Mouse (Mus musculus) embryonic facial prominence, embryonic 11.5 days (tissue): ENCODE results near the gene Exoc4. TPM values are rescaled to one million over a fixed set of nuclear protein-coding genes. Genes with fewer than 3 reads are reported as not detected.

Source experiments
- ATAC-seq: fragments of 200-750 bp; cut with Nextera tagmentation; replicated peaks from 2 replicates; pipeline ENCODE4 v1.8.0; 2017; ENCODE audit warnings: low read depth; ENCODE audit not compliant: insufficient number of reproducible peaks, low FRiP score, low TSS enrichment
- DNase-seq: peaks from one replicate; pipeline ENCODE4 v3.0.0-alpha.2; 2015; ENCODE audit warnings: low spot score
- H3K27ac ChIP-seq: fragments of 300-500 bp; sonication (generic); replicated peaks from 2 replicates; pipeline ENCODE4 v1.5.1; 2014; ENCODE audit warnings: mild to moderate bottlenecking, low read depth, low read length, control low read depth
- H3K27me3 ChIP-seq: fragments of 300-500 bp; sonication (generic); 2 replicates; pipeline ENCODE4 v1.6.1; 2014; ENCODE audit warnings: mild to moderate bottlenecking, low read length, moderate library complexity, mixed read lengths; ENCODE audit not compliant: control insufficient read depth, insufficient read depth
- H3K36me3 ChIP-seq: fragments of 300-500 bp; sonication (generic); replicated peaks from 2 replicates; pipeline ENCODE4 v1.6.1; 2014; ENCODE audit warnings: low read depth, mild to moderate bottlenecking, low read length, moderate library complexity, mixed read lengths; ENCODE audit not compliant: control insufficient read depth, insufficient read depth
- H3K4me1 ChIP-seq: fragments of 300-500 bp; sonication (generic); 2 replicates; pipeline ENCODE4 v1.6.1; 2014; ENCODE audit warnings: low read length, mixed read lengths; ENCODE audit not compliant: control insufficient read depth, insufficient read depth
- H3K4me2 ChIP-seq: fragments of 300-500 bp; sonication (generic); 2 replicates; pipeline ENCODE4 v1.6.1; 2014; ENCODE audit warnings: low read depth, mild to moderate bottlenecking, control low read depth, low read length, moderate library complexity
- H3K4me3 ChIP-seq: fragments of 300-500 bp; sonication (generic); 2 replicates; pipeline ENCODE4 v1.5.1; 2014; ENCODE audit warnings: low read depth, low read length, control low read depth
- H3K9ac ChIP-seq: fragments of 300-500 bp; sonication (generic); replicated peaks from 2 replicates; pipeline ENCODE4 v1.6.1; 2014; ENCODE audit warnings: mild to moderate bottlenecking, control low read depth, low read length
- H3K9me3 ChIP-seq: fragments of 300-500 bp; sonication (generic); replicated peaks from 2 replicates; pipeline ENCODE4 v1.6.1; 2016; ENCODE audit warnings: mild to moderate bottlenecking, low read length, inconsistent platforms, mixed read lengths; ENCODE audit not compliant: control insufficient read depth
- WGBS: fragments of 180-500 bp; shearing (Covaris S2); extraction: QIAGEN DNeasy Blood & Tissue Kit; methylation state at CpG from one replicate; pipeline ENCODE4 v1.1.7; 2014; 5-methylcytosine and 5-hydroxymethylcytosine counted together
- polyA plus RNA-seq: library from polyadenylated mRNA; unstranded; fragments of >200 nt; fragmentation: Nextera tagmentation; extraction: Ambion mirVana; gene quantifications from 2 replicates; pipeline ENCODE4 v1.2.1, GENCODE M21; 2014

Gene Exoc4
- polyA plus RNA-seq, 1 experiment from 2014 or later: 24.8 TPM

GRCm38 (mm10) chr6:33823777-33824302 lies 575.0 kb downstream of the Exoc4 start:
- H3K9me3 ChIP-seq: no peaks in the 10 kb centered on the region
- no peak overlapping the region for H3K4me2 ChIP-seq
- H3K27ac ChIP-seq: no peak overlapping the region
- no peak for ATAC-seq
- 83% methylated on average over 6 of the region's 6 CpGs for WGBS
- no peak overlapping the region for H3K9ac ChIP-seq
- H3K36me3 ChIP-seq: no peaks in the 10 kb centered on the region
- no peaks in the 10 kb centered on the region for H3K4me1 ChIP-seq
- no peaks in the 10 kb centered on the region for H3K27me3 ChIP-seq
- DNase-seq: no peak
- no peak overlapping the region for H3K4me3 ChIP-seq

- Histone ChIP-seq H3K4me3 (no peak overlapping the region), H3K27me3 (no peaks in the 10 kb centered on the region), H3K27ac (no peak overlapping the region), H3K9ac (no peak overlapping the region), H3K9me3 (no peaks in the 10 kb centered on the region), H3K4me1 (no peaks in the 10 kb centered on the region), H3K4me2 (no peak overlapping the region), H3K36me3 (no peaks in the 10 kb centered on the region)
- no peak for ATAC-seq
- WGBS: 81% methylated on average over 6 of the region's 6 CpGs
- no peak for DNase-seq
Measured at GRCm38 (mm10) chr6:33828499-33828898, 579.6 kb downstream of the Exoc4 start.

- Histone ChIP-seq H3K27ac (no peak overlapping the region), H3K4me2 (no peak overlapping the region), H3K27me3 (no peaks in the 10 kb centered on the region), H3K4me1 (no peaks in the 10 kb centered on the region), H3K36me3 (no peaks in the 10 kb centered on the region), H3K4me3 (no peak overlapping the region), H3K9me3 (no peaks in the 10 kb centered on the region), H3K9ac (no peak overlapping the region)
- ATAC-seq: no peak
- DNase-seq: no peak
- 91% methylated on average over 4 of the region's 4 CpGs for WGBS
Measured at GRCm38 (mm10) chr6:33829261-33829660, 580.4 kb downstream of the Exoc4 start.

GRCm38 (mm10) chr6:33831276-33831675 lies 582.4 kb downstream of the Exoc4 start:
- ATAC-seq (no peak), DNase-seq (no peak)
- Histone ChIP-seq H3K36me3 (no peaks in the 10 kb centered on the region), H3K4me1 (no peaks in the 10 kb centered on the region), H3K27ac (no peak overlapping the region), H3K4me3 (no peak overlapping the region), H3K9ac (no peak overlapping the region), H3K27me3 (no peaks in the 10 kb centered on the region), H3K4me2 (no peak overlapping the region), H3K9me3 (no peaks in the 10 kb centered on the region)
- 83% methylated on average over 3 of the region's 3 CpGs for WGBS

GRCm38 (mm10) chr6:33832978-33833377 lies 584.1 kb downstream of the Exoc4 start:
- no peak overlapping the region for H3K4me2 ChIP-seq
- ATAC-seq (no peak), DNase-seq (no peak)
- H3K27me3 ChIP-seq: no peaks in the 10 kb centered on the region
- no peak overlapping the region for H3K27ac ChIP-seq
- H3K9me3 ChIP-seq: no peaks in the 10 kb centered on the region
- H3K4me1 ChIP-seq: no peaks in the 10 kb centered on the region
- H3K9ac ChIP-seq: no peak overlapping the region
- H3K4me3 ChIP-seq: no peak overlapping the region
- WGBS: 62% methylated on average over 4 of the region's 4 CpGs
- no peaks in the 10 kb centered on the region for H3K36me3 ChIP-seq

GRCm38 (mm10) chr6:33836048-33836780 lies 587.3 kb downstream of the Exoc4 start:
- WGBS: 84% methylated on average over 3 of the region's 3 CpGs
- ATAC-seq: no peak

GRCm38 (mm10) chr6:33842901-33843300 lies 594.0 kb downstream of the Exoc4 start:
- Histone ChIP-seq H3K4me3 (no peak overlapping the region), H3K27ac (no peak overlapping the region), H3K27me3 (no peaks in the 10 kb centered on the region; the same call in 1 of the 2 replicates), H3K9ac (no peak overlapping the region), H3K36me3 (no peaks in the 10 kb centered on the region), H3K9me3 (no peaks in the 10 kb centered on the region), H3K4me2 (no peak overlapping the region), H3K4me1 (no peaks in the 10 kb centered on the region)
- 48% methylated on average over 1 of the region's 1 CpGs for WGBS
- ATAC-seq (no peak), DNase-seq (no peak)

More at GRCm38 (mm10) chr6:33836048-33836780, 587.3 kb downstream of the Exoc4 start:
- Histone ChIP-seq H3K27me3 (no peaks in the 10 kb centered on the region), H3K4me2 (no peak overlapping the region), H3K9me3 (no peaks in the 10 kb centered on the region), H3K36me3 (no peaks in the 10 kb centered on the region), H3K4me1 (no peaks in the 10 kb centered on the region), H3K27ac (no peak overlapping the region), H3K4me3 (no peak overlapping the region), H3K9ac (no peak overlapping the region)
- DNase-seq: no peak

GRCm38 (mm10) chr6:33859049-33859448 lies 610.2 kb downstream of the Exoc4 start:
- DNase-seq (no peak), ATAC-seq (no peak)
- Histone ChIP-seq H3K4me1 (no peaks in the 10 kb centered on the region), H3K27me3 (no peaks in the 10 kb centered on the region), H3K9ac (no peak overlapping the region), H3K9me3 (no peaks in the 10 kb centered on the region), H3K36me3 (no peaks in the 10 kb centered on the region), H3K4me3 (no peak overlapping the region), H3K27ac (no peak overlapping the region), H3K4me2 (no peak overlapping the region)
- 69% methylated on average over 3 of the region's 3 CpGs for WGBS
